Mouse (Mus musculus) ES-Bruce4 (cell line): ENCODE measurements around the gene Tspan7. TPM values are rescaled to one million over a fixed set of nuclear protein-coding genes. Genes with fewer than 3 reads are reported as not detected.

Source experiments
- H3K27ac ChIP-seq: 2 replicates; pipeline ENCODE4 v1.5.1; 2012; ENCODE audit warnings: low read length, inconsistent platforms; ENCODE audit not compliant: insufficient read depth
- H3K27me3 ChIP-seq: 2 replicates; pipeline ENCODE4 v1.6.1; 2012; ENCODE audit warnings: mild to moderate bottlenecking, low read length, inconsistent platforms; ENCODE audit not compliant: control insufficient read depth, poor library complexity, insufficient read depth, severe bottlenecking
- H3K36me3 ChIP-seq: 2 replicates; pipeline ENCODE4 v1.6.1; 2012; ENCODE audit warnings: inconsistent platforms, mild to moderate bottlenecking, low read length, moderate library complexity; ENCODE audit not compliant: control insufficient read depth, poor library complexity, insufficient read depth, severe bottlenecking
- H3K4me1 ChIP-seq: one replicate; pipeline ENCODE4 v1.8.1; 2011; ENCODE audit warnings: low read length; ENCODE audit not compliant: control insufficient read depth, insufficient read depth
- H3K4me3 ChIP-seq: 2 replicates; pipeline ENCODE4 v1.5.1; 2011; ENCODE audit warnings: low read depth, mild to moderate bottlenecking, low read length
- H3K9ac ChIP-seq: 2 replicates; pipeline ENCODE4 v1.6.1; 2012; ENCODE audit warnings: low read depth, mild to moderate bottlenecking, inconsistent platforms; ENCODE audit not compliant: poor library complexity, severe bottlenecking
- H3K9me3 ChIP-seq: replicated peaks from 2 replicates; pipeline ENCODE4 v1.6.1; 2012; ENCODE audit warnings: mild to moderate bottlenecking, low read length, inconsistent platforms; ENCODE audit not compliant: control insufficient read depth, poor library complexity, insufficient read depth, severe bottlenecking
- CTCF ChIP-seq: IDR thresholded peaks from one replicate; pipeline ENCODE4 v1.8.1; 2011; ENCODE audit warnings: low read depth, low read length
- EP300 ChIP-seq: IDR thresholded peaks from 2 replicates; pipeline ENCODE4 v1.6.1; 2011; ENCODE audit warnings: low read depth, low read length; ENCODE audit not compliant: insufficient read depth
- POLR2A ChIP-seq: IDR thresholded peaks from one replicate; pipeline ENCODE4 v1.8.1; 2011; ENCODE audit warnings: low read length; ENCODE audit not compliant: insufficient read depth
- polyA plus RNA-seq: library from polyadenylated mRNA; stranded (reverse); fragments of >200 nt; gene quantifications from 2 replicates; pipeline ENCODE4 v1.2.4, GENCODE M21; 2011; ENCODE audit warnings: low read depth; ENCODE audit not compliant: missing spikeins, insufficient read depth, insufficient read length

Tspan7 gene
- polyA plus RNA-seq, 1 experiment, result 36.9 TPM

DNA sequence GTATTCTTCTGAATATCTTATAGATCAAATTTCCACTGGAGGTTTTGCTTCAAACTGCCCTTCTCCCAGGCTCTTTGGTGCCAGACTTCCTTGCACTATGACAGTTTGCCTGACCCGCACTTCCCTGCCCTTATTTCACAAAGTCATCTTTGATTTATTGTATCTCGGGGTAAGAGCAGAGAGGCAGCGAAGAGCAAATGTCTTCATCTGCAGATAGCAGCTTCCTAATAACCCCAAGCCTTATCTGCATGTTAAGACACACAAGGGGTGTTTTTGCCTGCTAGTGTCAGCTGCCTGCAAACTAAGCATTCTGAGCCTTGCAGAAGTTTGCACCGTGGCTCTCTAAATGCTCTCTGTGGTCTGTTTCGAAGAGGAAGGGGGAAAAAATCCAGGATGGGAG is 29.5 kb downstream of the Tspan7 start:
- Histone ChIP-seq H3K4me3 (no peak overlapping the region), H3K36me3 (no peaks in the 10 kb centered on the region), H3K27me3 (no peaks in the 10 kb centered on the region), H3K9me3 (no peaks in the 10 kb centered on the region), H3K9ac (no peak overlapping the region), H3K27ac (no peak overlapping the region), H3K4me1 (no peaks in the 10 kb centered on the region)
- no peak for TF ChIP-seq EP300

DNA sequence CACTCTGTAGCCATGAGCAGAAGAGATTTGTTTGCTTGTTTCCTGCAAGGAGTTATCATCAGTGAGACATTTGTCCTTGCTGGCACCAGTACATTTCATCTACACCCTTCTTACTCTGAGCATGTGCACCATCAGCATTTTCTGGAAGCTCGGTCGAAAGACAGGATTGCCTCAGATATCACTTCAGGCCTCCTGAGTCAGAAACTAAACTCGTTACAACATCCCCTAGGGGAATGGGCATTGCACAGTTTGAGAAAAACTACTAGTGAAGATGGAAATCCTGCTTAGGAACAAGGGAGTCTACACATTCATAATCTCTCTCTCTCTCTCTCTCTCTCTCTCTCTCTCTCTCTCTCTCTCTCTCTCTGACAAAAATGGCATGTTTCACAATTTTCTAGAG is 30.0 kb downstream of the Tspan7 start:
- no peaks in the 10 kb centered on the region for H3K9me3 ChIP-seq
- H3K36me3 ChIP-seq, result no peaks in the 10 kb centered on the region
- H3K4me1 ChIP-seq, result no peaks in the 10 kb centered on the region
- TF ChIP-seq CTCF, result no peak
- no peak for TF ChIP-seq EP300
- TF ChIP-seq POLR2A, result no peak
- H3K4me3 ChIP-seq, result no peak overlapping the region
- no peaks in the 10 kb centered on the region for H3K27me3 ChIP-seq
- H3K27ac ChIP-seq, result no peak overlapping the region
- H3K9ac ChIP-seq, result no peak overlapping the region

DNA sequence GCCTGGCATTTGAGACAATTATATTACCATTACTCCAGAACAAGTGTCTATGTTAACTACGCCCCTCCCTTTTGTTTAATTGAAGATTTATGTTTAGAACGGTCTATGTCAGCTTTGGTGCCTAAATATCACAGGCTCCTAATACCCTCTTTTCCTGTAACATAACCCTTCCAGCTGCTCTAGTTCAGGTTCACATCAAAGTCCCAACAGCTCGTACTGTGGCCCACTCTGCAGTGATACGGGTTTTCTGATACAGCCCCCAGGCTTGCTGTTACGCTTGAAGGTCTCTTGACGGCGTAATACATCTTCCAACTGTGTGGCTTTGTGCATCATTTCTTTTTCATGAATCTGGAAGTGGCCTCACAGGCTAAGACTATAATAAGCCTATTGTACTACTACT is 31.5 kb downstream of the Tspan7 start:
- TF ChIP-seq EP300 (no peak), POLR2A (no peak), CTCF (no peak)
- Histone ChIP-seq H3K4me1 (no peaks in the 10 kb centered on the region), H3K9me3 (no peaks in the 10 kb centered on the region), H3K27me3 (no peaks in the 10 kb centered on the region), H3K9ac (no peak overlapping the region), H3K36me3 (no peaks in the 10 kb centered on the region), H3K4me3 (no peak overlapping the region), H3K27ac (no peak overlapping the region)

DNA sequence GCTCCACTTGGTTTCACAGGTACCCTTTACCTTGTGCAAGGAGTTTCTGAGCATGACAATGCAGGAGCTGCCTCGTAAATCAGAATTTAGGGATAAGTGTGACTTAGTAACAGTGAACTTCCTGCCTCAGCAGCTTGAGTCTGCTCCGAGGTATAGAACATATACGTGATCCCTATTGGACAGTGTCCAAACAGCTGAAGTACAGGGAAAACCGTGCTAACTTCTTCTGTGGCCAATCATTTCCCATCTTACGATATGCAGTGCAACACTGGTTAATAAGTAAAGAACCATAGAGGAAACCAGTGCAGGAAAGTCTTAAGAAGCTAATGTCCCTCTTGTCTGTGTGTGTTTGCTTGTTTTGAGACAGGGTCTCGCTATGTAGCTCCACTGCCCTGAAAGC is 32.0 kb downstream of the Tspan7 start:
- Histone ChIP-seq H3K36me3 (no peaks in the 10 kb centered on the region), H3K9me3 (no peaks in the 10 kb centered on the region), H3K9ac (no peak overlapping the region), H3K4me1 (no peaks in the 10 kb centered on the region), H3K27ac (no peak overlapping the region), H3K4me3 (no peak overlapping the region), H3K27me3 (no peaks in the 10 kb centered on the region)
- no peak for TF ChIP-seq POLR2A
- no peak for TF ChIP-seq CTCF
- no peak for TF ChIP-seq EP300

DNA sequence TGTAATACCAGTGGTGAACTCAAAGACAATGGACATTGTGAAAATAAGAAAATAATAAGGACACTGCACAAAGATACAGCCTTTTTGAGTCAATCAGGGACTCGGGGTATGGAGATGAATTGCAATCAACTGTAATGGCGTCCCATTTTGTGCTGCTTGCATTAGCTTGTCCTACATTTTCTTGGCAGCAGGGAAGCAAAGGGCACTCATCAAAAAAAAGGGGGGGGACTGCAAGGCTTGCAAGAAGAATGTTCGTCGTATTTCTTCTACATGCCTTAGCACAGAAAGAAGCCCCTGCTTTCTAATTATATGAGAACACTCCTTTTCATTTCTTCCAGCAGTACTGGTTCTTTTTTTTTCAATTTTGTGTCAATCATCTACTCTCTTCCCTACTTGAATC is 32.8 kb downstream of the Tspan7 start:
- no peak overlapping the region for H3K27ac ChIP-seq
- no peaks in the 10 kb centered on the region for H3K9me3 ChIP-seq
- no peaks in the 10 kb centered on the region for H3K36me3 ChIP-seq
- no peaks in the 10 kb centered on the region for H3K27me3 ChIP-seq
- no peak overlapping the region for H3K4me3 ChIP-seq
- H3K9ac ChIP-seq, result no peak overlapping the region
- no peak for TF ChIP-seq CTCF
- no peak for TF ChIP-seq EP300
- TF ChIP-seq POLR2A, result no peak
- no peaks in the 10 kb centered on the region for H3K4me1 ChIP-seq

DNA sequence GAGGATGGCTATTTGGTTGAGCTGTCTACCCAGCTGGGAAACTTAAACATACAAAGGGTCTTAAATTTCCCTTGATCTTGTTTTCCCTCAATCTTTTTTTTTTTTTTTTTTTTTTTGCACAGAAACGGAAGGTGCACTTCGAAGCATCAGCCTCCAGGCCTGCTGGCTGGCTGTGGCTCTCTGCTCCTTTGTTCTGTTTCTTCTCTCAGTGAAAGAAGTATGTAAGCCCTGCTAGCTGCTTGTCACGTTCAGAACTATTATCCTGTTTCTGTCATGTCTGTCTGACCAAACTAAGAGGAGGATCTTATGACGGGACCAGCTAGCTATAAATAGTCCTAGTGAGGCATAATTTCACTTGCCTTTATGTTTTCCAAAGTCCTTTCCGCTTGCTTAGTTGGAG is 33.6 kb downstream of the Tspan7 start:
- H3K4me1 ChIP-seq, result no peaks in the 10 kb centered on the region

More for the DNA sequence above, 33.6 kb downstream of the Tspan7 start:
- Histone ChIP-seq H3K4me3 (no peak overlapping the region), H3K9me3 (no peaks in the 10 kb centered on the region), H3K27ac (no peak overlapping the region), H3K36me3 (no peaks in the 10 kb centered on the region), H3K27me3 (no peaks in the 10 kb centered on the region), H3K9ac (no peak overlapping the region)
- TF ChIP-seq CTCF (no peak), EP300 (no peak), POLR2A (no peak)
